Mouse (Mus musculus) frontal cortex, postnatal 10 days (tissue): ENCODE data around the gene Phykpl.
A peak's percentile ranks its signal among the peaks of the same experiment; 100 is the strongest.
"Not testable (repeated sequence)": the region's sequence is repeated elsewhere in the genome, so short reads cannot be mapped to it uniquely, and the experiment has no call there.

Experiments used
- DNase-seq, 2 experiments: peaks; one replicate each; pipeline ENCODE4 v3.0.0; 2022; ENCODE audit warnings: low spot score in 2 of 2, mixed read lengths in 1 of 2

Gene Phykpl

GRCm38 (mm10) chr11:51617693-51618092 lies 33.1 kb downstream of the Phykpl start:
- DNase-seq, result peak in 1 of 2 experiments; percentile 58

- DNase-seq, result no peak
Measured at GRCm38 (mm10) chr11:51618894-51619408, 34.4 kb downstream of the Phykpl start.

GRCm38 (mm10) chr11:51619409-51620060 lies 35.0 kb downstream of the Phykpl start, which contains the start of gene Nhp2:
TSS of gene Nhp2 (plus strand) at chr11:51619735.
- DNase-seq, result peak; percentile 91 to 94

- no peak for DNase-seq
Measured at GRCm38 (mm10) chr11:51620084-51620483, 35.5 kb downstream of the Phykpl start.

GRCm38 (mm10) chr11:51621776-51622175 lies 37.2 kb downstream of the Phykpl start:
- DNase-seq, result no peak

- DNase-seq, result peak; percentile 35 to 70
Measured at GRCm38 (mm10) chr11:51622971-51623491, 38.5 kb downstream of the Phykpl start.

GRCm38 (mm10) chr11:51625187-51625820 lies 40.7 kb downstream of the Phykpl start:
- no peak for DNase-seq

- no peak for DNase-seq
Measured at GRCm38 (mm10) chr11:51627425-51627824, 42.9 kb downstream of the Phykpl start.

GRCm38 (mm10) chr11:51627907-51628306 lies 43.4 kb downstream of the Phykpl start:
- DNase-seq, result no peak

- DNase-seq, result peak in 1 of 2 experiments; percentile 21
Measured at GRCm38 (mm10) chr11:51629651-51630314, 45.2 kb downstream of the Phykpl start.

- no peak for DNase-seq
Measured at GRCm38 (mm10) chr11:51632130-51632753, 47.7 kb downstream of the Phykpl start.

- DNase-seq, result not testable (repeated sequence)
Measured at GRCm38 (mm10) chr11:51633200-51633599, 48.6 kb downstream of the Phykpl start.

GRCm38 (mm10) chr11:51633721-51634120 lies 49.2 kb downstream of the Phykpl start:
- DNase-seq, result no peak

GRCm38 (mm10) chr11:51635127-51635524 lies 50.6 kb downstream of the Phykpl start:
- no peak for DNase-seq

- peak; percentile 91 to 93 for DNase-seq
Measured at GRCm38 (mm10) chr11:51635525-51636322, 51.2 kb downstream of the Phykpl start, which contains the start of gene Rmnd5b. TSS of gene Rmnd5b (minus strand) at chr11:51635896.

- DNase-seq, result peak in 1 of 2 experiments; percentile 45
Measured at GRCm38 (mm10) chr11:51636323-51636684, 51.7 kb downstream of the Phykpl start.

GRCm38 (mm10) chr11:51637971-51638414 lies 53.4 kb downstream of the Phykpl start:
- DNase-seq, result peak in 1 of 2 experiments; percentile 45

- DNase-seq, result no peak
Measured at GRCm38 (mm10) chr11:51638497-51638896, 53.9 kb downstream of the Phykpl start.

- no peak for DNase-seq
Measured at GRCm38 (mm10) chr11:51640748-51641147, 56.2 kb downstream of the Phykpl start.

GRCm38 (mm10) chr11:51643202-51643601 lies 58.6 kb downstream of the Phykpl start:
- DNase-seq, result no peak

GRCm38 (mm10) chr11:51643761-51644160 lies 59.2 kb downstream of the Phykpl start:
- no peak for DNase-seq
